Mouse (Mus musculus) G1E-ER4 (cell line): ENCODE data around the gene Pnpla5. TPM values are rescaled to one million over a fixed set of nuclear protein-coding genes. Genes with fewer than 3 reads are reported as not detected.

Experiments
- GATA1 ChIP-seq: IDR thresholded peaks from one replicate; pipeline ENCODE4 v1.8.0; 2012; ENCODE audit warnings: low read length, inconsistent platforms
- polyA plus RNA-seq: library from polyadenylated mRNA; stranded (reverse); fragments of >175 nt; gene quantifications from 2 replicates; pipeline ENCODE4 v1.2.3, GENCODE M21; 2012

Gene Pnpla5
- not detected in 2 replicates for polyA plus RNA-seq

GRCm38 (mm10) chr15:84123075-84123474, at the start of gene Pnpla5:
Gene Pnpla5, minus strand, starts transcription at chr15:84123175.
- TF ChIP-seq GATA1: no peak

DNA sequence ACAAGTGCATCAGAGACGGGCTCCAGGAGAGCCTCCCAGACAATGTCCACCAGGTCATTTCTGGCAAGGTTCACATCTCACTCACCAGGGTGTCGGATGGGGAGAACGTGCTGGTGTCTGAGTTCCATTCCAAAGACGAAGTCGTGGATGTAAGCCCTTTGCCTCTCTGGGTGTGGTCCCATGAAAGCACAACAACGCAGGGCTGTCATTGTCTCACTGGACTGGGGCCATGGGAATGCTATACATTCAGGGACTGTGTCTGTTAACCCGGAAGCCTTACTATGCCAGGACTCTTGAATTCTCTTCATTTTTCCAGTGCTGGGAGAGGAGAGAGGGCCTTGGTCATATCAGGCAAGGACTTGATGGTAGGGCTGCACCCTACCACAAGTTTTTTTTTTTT, 48.2 kb upstream of the Pnpla5 start:
- no peak for TF ChIP-seq GATA1

GRCm38 (mm10) chr15:84169511-84169910, 46.5 kb upstream of the Pnpla5 start:
- no peak for TF ChIP-seq GATA1

GRCm38 (mm10) chr15:84168170-84169161, 45.5 kb upstream of the Pnpla5 start:
- TF ChIP-seq GATA1: no peak

- no peak for TF ChIP-seq GATA1
Measured at GRCm38 (mm10) chr15:84167600-84167999, 44.6 kb upstream of the Pnpla5 start, which contains the start of gene Pnpla3. Gene Pnpla3, plus strand, starts transcription at chr15:84167837.

DNA sequence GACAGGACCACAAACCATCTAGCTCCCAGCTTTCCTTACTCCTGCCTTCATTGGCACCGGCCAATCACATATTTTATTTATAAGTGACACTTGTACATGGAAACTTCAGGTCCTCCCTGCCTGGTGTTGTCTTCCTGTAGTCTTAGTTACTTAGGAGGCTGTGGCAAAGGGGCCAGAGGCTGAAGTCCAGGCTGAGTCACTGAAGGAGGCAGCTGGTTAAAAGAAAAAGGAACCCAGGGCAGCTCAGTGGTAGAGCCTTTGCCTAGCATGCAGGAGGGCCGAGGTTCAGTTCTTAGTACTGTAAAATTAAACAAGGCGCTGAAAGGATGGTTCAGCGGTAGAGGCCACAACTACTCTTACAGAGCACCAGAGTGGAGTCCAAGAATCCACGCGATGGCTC, 43.8 kb upstream of the Pnpla5 start:
- TF ChIP-seq GATA1: no peak

DNA sequence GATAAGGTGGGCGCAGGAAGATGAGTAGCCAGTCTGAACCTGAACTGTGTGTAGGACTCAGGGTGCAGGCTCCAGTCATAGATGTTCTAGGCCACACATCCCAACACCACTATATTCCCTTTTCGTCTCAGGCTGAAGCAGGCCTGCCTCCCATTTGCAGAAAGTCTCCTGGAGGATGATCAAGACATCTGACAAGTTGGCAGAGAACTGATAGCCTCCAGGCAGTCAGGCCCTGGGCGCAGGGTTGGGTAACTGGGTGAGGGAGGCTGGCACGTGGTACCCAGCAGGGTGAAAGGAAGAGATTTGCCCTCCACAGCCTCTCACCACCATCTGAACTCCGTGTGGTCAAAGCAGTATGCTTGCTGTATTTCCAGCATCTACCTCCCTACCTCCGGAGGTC, 38.9 kb upstream of the Pnpla5 start:
- TF ChIP-seq GATA1: no peak

GRCm38 (mm10) chr15:84156158-84156557, 33.2 kb upstream of the Pnpla5 start:
- TF ChIP-seq GATA1: no peak

GRCm38 (mm10) chr15:84140929-84141328, 18.0 kb upstream of the Pnpla5 start:
- TF ChIP-seq GATA1: no peak

GRCm38 (mm10) chr15:84140109-84140508, 17.1 kb upstream of the Pnpla5 start:
- no peak for TF ChIP-seq GATA1

DNA sequence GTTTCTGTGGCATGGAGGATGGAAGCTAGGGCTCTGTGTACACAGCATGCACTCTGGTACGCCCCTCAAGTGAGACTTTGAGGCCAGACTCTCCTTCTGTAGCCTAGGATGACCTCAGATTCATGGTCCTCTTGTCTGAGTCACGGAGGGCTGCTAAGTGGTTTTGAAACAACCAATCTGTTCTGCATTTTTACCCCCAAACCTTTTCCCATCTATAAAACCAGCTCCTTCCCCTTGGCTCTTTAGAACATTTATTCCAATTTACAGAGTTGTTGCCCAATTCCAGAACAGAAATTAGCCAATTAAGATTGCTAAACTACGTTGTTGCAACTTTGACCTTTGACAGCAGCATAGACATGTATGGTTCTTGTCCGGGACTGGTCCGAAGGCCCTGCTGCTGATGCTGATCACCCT, 16.6 kb upstream of the Pnpla5 start:
- TF ChIP-seq GATA1: no peak

DNA sequence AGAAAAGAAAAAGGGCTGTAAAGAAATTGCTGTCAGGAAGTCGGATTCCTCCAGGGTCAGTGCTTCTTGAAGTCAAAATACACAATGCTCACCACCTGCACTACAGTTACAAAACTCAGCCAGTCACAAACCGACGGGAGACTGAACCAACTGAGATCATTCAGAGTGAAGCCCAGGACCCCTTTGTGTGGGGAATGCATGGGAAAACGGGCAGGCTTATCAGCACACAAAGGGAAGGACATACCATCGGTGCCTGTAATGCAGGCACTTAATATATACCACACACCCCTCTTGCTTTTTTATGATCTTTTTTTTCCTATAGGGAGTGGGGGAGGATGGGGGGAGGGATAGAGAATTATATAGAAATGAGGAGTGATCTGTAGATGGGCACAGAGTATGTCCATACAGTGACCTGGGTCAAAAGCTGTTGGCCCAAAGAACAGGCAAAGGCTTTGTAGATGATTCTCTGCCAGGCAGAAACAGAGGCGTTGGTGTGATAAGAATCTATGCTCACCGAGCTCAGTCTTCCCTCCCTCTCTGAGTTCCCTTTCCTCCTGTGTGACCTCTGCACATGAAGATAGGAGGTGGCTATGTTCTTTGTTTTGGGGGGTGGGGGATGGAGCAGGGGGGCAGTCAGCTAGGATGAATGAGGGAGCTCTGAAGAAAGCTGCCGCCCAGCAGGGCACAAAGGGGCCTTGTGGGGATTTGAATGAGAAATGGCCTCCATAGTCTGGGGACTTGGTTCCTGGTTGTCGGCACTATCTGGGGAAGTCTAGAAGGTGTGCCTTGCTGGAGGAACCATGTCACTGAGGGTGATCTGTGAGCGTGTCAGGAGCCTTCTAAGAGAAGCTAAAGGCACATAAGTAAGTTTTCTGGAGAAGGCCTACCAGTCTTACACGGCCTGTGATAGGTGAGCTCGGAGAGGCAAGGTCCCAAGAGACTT, 13.8 kb upstream of the Pnpla5 start:
- no peak for TF ChIP-seq GATA1

GRCm38 (mm10) chr15:84135472-84135871, 12.5 kb upstream of the Pnpla5 start:
- TF ChIP-seq GATA1: no peak

DNA sequence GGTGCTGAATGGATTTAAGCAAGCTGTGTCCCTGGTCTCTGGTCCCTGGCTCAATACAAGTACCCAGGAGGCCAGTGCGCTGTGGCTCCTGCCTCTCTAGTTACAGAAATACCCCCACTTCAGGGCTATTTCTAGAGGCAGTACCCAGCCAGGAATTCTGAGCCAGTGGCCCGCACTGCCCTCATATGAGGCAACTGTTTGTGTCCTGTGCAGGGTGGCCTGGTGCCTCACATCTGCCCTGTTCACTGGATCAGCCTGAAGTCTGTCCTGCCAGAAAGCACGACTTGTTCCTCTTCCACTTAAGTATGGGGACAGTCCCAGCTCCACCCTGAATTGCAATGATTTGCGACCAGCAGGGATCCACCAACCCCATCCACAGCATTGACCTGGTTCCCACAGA, 10.5 kb upstream of the Pnpla5 start:
- no peak for TF ChIP-seq GATA1

GRCm38 (mm10) chr15:84131971-84132370, 9.0 kb upstream of the Pnpla5 start:
- TF ChIP-seq GATA1: no peak
